Mouse (Mus musculus): Measurements from ENCODE around the gene 0610010F05Rik.

- TF ChIP-seq CTCF (IDR thresholded peaks at IDR 0.05; ENCODE audit: extremely low read depth, insufficient read depth, low read length): no peak
- TF ChIP-seq POLR2A (IDR thresholded peaks at IDR 0.05; ENCODE audit: extremely low read depth, insufficient read depth, low read length): no peak
These were observed 20.2 kb upstream of the 0610010F05Rik start for GRCm38 (mm10) chr11:23653666-23654065.
